Mouse (Mus musculus) left cerebral cortex, postnatal 4 days (tissue): Measurements from ENCODE around the gene C1rb. TPM values are rescaled to one million over a fixed set of nuclear protein-coding genes. Genes with fewer than 3 reads are reported as not detected.
"Not testable (repeated sequence)": the region's sequence is repeated elsewhere in the genome, so short reads cannot be mapped to it uniquely, and the experiment has no call there.

ENCODE experiments used
- DNase-seq: peaks from one replicate; pipeline ENCODE4 v3.0.0-alpha.2; 2022
- intact Hi-C: fragments of 180-260 bp; cut with DNase I; formaldehyde crosslinking; loops from one replicate; pipeline ENCODE4 v1.15.1; 2025
- total RNA-seq, 2 experiments: library from RNA; stranded (reverse); gene quantifications; 2 replicates each; pipeline ENCODE4 v1.2.3; 2021

Gene C1rb
- total RNA-seq, 2 experiments from 2014 or later = not detected

DNA sequence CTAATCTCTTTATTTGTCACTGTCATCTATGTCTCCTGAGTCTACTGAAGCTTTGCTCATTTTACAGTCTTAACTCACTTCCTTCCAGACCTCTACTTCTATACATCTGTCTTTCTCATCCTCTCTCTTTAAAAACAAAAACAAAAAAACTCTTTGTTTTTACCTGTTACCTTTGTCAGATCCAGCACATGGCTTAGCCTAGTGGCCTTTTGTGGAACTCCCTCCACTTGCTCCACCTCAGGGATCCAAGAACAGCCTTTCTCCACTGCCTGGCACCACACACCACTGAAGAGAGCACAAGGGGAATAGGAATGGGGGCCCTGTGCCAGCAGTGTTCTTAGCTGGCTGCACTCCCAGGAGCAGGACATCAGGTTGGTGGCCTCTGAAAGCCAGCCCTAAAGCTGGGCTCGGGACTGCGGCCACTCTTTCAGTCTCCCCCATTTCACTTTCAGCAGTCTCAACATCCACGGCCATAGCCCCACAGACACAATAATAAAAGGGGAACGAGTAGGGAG, 22.1 kb downstream of the C1rb start:
- intact Hi-C loops = no loop called here
- DNase-seq = peak; percentile 60

DNA sequence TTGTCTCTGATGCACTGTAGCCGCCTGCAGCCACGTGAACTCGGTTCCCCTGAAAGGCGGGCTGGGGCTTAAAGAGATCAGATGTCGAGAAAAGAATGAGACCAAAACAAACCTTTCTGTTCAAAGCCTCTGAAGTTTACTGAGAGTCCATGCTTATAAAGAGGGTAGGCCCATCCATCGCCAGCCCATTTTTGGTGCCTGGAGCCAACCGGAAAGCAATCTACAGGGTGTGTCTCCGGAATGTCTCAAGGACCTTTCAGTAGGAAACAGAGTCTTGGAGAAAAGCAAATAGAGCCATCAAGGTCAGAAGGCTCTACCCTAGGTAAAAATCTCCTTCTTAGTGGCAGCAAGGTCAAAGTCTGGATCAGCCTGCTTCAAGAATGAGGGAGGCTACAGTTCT, 23.0 kb downstream of the C1rb start:
- no peak for DNase-seq
- intact Hi-C loops = no loop called here

DNA sequence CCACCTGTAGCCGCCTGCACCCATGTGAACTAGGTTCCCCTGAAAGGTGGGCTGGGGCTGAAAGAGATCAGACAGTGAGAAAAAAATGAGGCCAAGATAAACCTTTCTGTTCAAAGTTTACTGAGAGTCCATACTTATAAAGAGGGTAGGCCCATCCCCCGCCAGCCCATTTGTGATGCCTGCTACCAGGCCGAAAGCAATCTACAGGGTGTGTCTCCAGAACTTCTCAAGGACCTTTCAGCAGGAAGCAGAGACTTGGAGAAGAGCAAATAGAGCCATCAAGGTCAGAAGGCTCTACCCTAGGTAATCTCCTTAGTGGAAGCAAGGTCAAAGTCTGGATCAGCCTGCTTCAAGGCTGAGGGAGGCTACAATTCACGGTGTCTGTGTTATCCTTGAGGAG, 31.9 kb downstream of the C1rb start:
- no peak for DNase-seq
- intact Hi-C loops = no loop called here

GRCm38 (mm10) chr6:124625612-124626011, 55.5 kb downstream of the C1rb start:
- no peak for DNase-seq
- intact Hi-C loops = no loop called here

- intact Hi-C loops, DNase-seq: not testable (repeated sequence)
Measured at GRCm38 (mm10) chr6:124626184-124626583, 56.1 kb downstream of the C1rb start.

- no peak for DNase-seq
- intact Hi-C loops = no loop called here
Measured at GRCm38 (mm10) chr6:124630763-124631162, 60.7 kb downstream of the C1rb start.

Other genes starting within 250 kb of the C1rb start
- 10 to 100 TPM; 80.4 to 82.4 TPM for gene Pex5, start 155.2 kb upstream of the C1rb start, total RNA-seq
- gene Clstn3, start 105.5 kb upstream of the C1rb start, total RNA-seq = 100 to 1,000 TPM; 173 to 211 TPM
- gene C1rl, start 77.2 kb upstream of the C1rb start, total RNA-seq = under 1 TPM; 0.18 to 0.20 TPM
- under 1 TPM; 0.38 to 0.62 TPM for gene C1ra, start 57.9 kb upstream of the C1rb start, total RNA-seq
- 1 to 10 TPM in 1 of 2 experiments, under 1 TPM in 1; 0.28 to 1.1 TPM for gene C1s1, start 27.9 kb upstream of the C1rb start, total RNA-seq
- 1 to 10 TPM in 1 of 2 experiments, under 1 TPM in 1; 0.28 to 1.0 TPM for gene C1s2, start 65.8 kb downstream of the C1rb start, total RNA-seq
- 10 to 100 TPM; 36.9 to 39.8 TPM for gene Lpcat3, start 92.7 kb downstream of the C1rb start, total RNA-seq
- gene Emg1, start 141.9 kb downstream of the C1rb start, total RNA-seq = 10 to 100 TPM; 56.7 to 56.9 TPM
- 100 to 1,000 TPM; 169 to 170 TPM for gene Phb2, start 142.0 kb downstream of the C1rb start, total RNA-seq
- 1 to 10 TPM; 3.3 to 9.2 TPM for gene Ptpn6, start 168.4 kb downstream of the C1rb start, total RNA-seq
- gene Grcc10, start 171.1 kb downstream of the C1rb start, total RNA-seq = 100 to 1,000 TPM; 334 to 350 TPM
- gene Gm45234, start 185.7 kb downstream of the C1rb start, total RNA-seq = not detected
- gene Atn1, start 186.2 kb downstream of the C1rb start, total RNA-seq = 100 to 1,000 TPM; 174 to 180 TPM
- gene Eno2, start 199.4 kb downstream of the C1rb start, total RNA-seq = 100 to 1,000 TPM; 190 to 217 TPM
- 1 to 10 TPM; 2.1 to 4.3 TPM for gene Lrrc23, start 209.4 kb downstream of the C1rb start, total RNA-seq
- 1 to 10 TPM; 4.1 TPM for gene Spsb2, start 238.4 kb downstream of the C1rb start, total RNA-seq
- 100 to 1,000 TPM; 275 to 296 TPM for gene Tpi1, start 244.0 kb downstream of the C1rb start, total RNA-seq